Mouse (Mus musculus): ENCODE measurements at regions not wholly inside any gene's neighbourhood (a gene's known extent, or its start where the extent isn't known, plus 50 kb on each side); places are given as distances from the start of the nearest gene placed in this dataset.

DNA sequence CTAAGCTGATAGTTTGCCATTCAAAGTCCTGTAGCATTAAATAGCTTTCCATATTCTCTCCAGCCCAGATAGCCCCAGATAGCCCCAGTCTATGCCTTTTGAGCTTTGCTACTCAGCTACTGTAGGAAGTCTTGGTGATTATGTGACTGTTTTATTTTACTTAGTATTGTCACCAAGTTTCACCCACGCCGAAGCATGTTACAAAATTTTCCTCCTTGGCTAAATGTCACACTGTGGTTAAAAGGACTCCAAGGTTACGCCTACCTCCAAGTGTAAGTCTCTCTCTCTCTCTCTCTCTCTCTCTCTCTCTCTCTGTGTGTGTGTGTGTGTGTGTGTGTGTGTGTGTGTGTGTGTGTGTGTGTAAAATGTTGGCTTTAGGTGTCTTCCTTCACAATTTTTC is 270.2 kb upstream of the Rnaseh2b start:
- Histone ChIP-seq H3K4me1 (ENCODE audit: control insufficient read depth in 1 of 2, insufficient read depth in 2 of 2) (peaks cover 7 to 20% of the 10 kb centered on the region in 2 experiments), H3K27ac (ENCODE audit: insufficient read depth, low read depth) (no peak overlapping the region), H3K9ac (ENCODE audit: insufficient read depth, low read depth) (no peak overlapping the region), H3K9me3 (replicated peaks; ENCODE audit: low read length) (peaks cover 4% of the 10 kb centered on the region), H3K79me2 (replicated peaks; ENCODE audit: control insufficient read depth, extremely low read depth, insufficient read depth, poor library complexity, severe bottlenecking) (no peaks in the 10 kb centered on the region), H3K27me3 (replicated peaks) (peaks cover 4% of the 10 kb centered on the region), H3K36me3 (replicated peaks in 1 of 2; ENCODE audit: control insufficient read depth in 1 of 2, insufficient read depth in 1 of 2, low read length in 1 of 2) (no peaks in the 10 kb centered on the region), H3K4me3 (replicated peaks in 1 of 3; ENCODE audit: low read depth in 2 of 3, low read length in 2 of 3, poor library complexity in 1 of 3) (no peak overlapping the region), H3K4me2 (ENCODE audit: insufficient read depth, low read depth, poor library complexity, severe bottlenecking) (no peak overlapping the region)
- no peak for TF ChIP-seq JUN (IDR thresholded peaks at IDR 0.05; ENCODE audit: insufficient read depth, low read depth, low read length)
- in situ Hi-C loops (cut with MboI; ENCODE audit: low pct_ligation_motif_present, low pct_unique_long_range_greater_than_20kb, low sequenced_read_pairs) (no loop called here), dilution Hi-C loops (cut with MboI; ENCODE audit: extremely low pct_ligation_motif_present, extremely low pct_unique_long_range_greater_than_20kb, low sequenced_read_pairs) (no loop called here)
- DNase-seq (ENCODE audit: extremely low read depth): no peak

GRCm38 (mm10) chr14:62023022-62023421 is 269.4 kb upstream of the Rnaseh2b start:
- Histone ChIP-seq H3K9ac (ENCODE audit: insufficient read depth, low read depth) (no peak overlapping the region), H3K4me2 (ENCODE audit: insufficient read depth, low read depth, poor library complexity, severe bottlenecking) (peak overlapping the region; percentile 55; the same call in 1 of the 2 replicates), H3K79me2 (replicated peaks; ENCODE audit: control insufficient read depth, extremely low read depth, insufficient read depth, poor library complexity, severe bottlenecking) (no peaks in the 10 kb centered on the region), H3K27ac (ENCODE audit: insufficient read depth, low read depth) (no peak overlapping the region), H3K36me3 (replicated peaks in 1 of 2; ENCODE audit: control insufficient read depth in 1 of 2, insufficient read depth in 1 of 2, low read length in 1 of 2) (no peaks in the 10 kb centered on the region), H3K4me3 (replicated peaks in 1 of 3; ENCODE audit: low read depth in 2 of 3, low read length in 2 of 3, poor library complexity in 1 of 3) (no peak overlapping the region), H3K27me3 (replicated peaks) (peaks cover 4% of the 10 kb centered on the region), H3K9me3 (replicated peaks; ENCODE audit: low read length) (peaks cover 4% of the 10 kb centered on the region), H3K4me1 (ENCODE audit: control insufficient read depth in 1 of 2, insufficient read depth in 2 of 2) (peaks cover 7 to 20% of the 10 kb centered on the region in 2 experiments)
- in situ Hi-C loops (cut with MboI; ENCODE audit: low pct_ligation_motif_present, low pct_unique_long_range_greater_than_20kb, low sequenced_read_pairs): no loop called here
- DNase-seq (ENCODE audit: extremely low read depth): peak; percentile 68
- dilution Hi-C loops (cut with MboI; ENCODE audit: extremely low pct_ligation_motif_present, extremely low pct_unique_long_range_greater_than_20kb, low sequenced_read_pairs): no loop called here
- TF ChIP-seq CHD2 (IDR thresholded peaks at IDR 0.05; ENCODE audit: low read length) (no peak), JUND (conservative IDR thresholded peaks at IDR 0.05; ENCODE audit: low read depth, low read length) (peak; percentile 86), CTCF (conservative IDR thresholded peaks at IDR 0.05 in 1 of 2, IDR thresholded peaks at IDR 0.05 in 1 of 2; ENCODE audit: low read depth in 2 of 2, low read length in 2 of 2) (no peak), NRF1 (IDR thresholded peaks at IDR 0.05; ENCODE audit: low read depth, low read length) (no peak), POLR2AphosphoS2 (IDR thresholded peaks at IDR 0.05; ENCODE audit: low read depth, low read length) (no peak), KAT2A (IDR thresholded peaks at IDR 0.05; ENCODE audit: insufficient replicate concordance, low read length) (no peak), CHD1 (IDR thresholded peaks at IDR 0.05; ENCODE audit: low read depth, low read length) (no peak), ZMIZ1 (IDR thresholded peaks at IDR 0.05; ENCODE audit: low read depth, low read length) (no peak), NELFE (IDR thresholded peaks at IDR 0.05; ENCODE audit: low read depth, low read length) (no peak), MAZ (IDR thresholded peaks at IDR 0.05; ENCODE audit: low read depth, low read length) (no peak), SIN3A (IDR thresholded peaks at IDR 0.05; ENCODE audit: low read length) (no peak), JUN (IDR thresholded peaks at IDR 0.05; ENCODE audit: insufficient read depth, low read depth, low read length) (peak; percentile 68), ZKSCAN1 (IDR thresholded peaks at IDR 0.05; ENCODE audit: borderline replicate concordance, low read depth, low read length) (no peak), HCFC1 (IDR thresholded peaks at IDR 0.05; ENCODE audit: low read depth, low read length) (no peak), MYC (IDR thresholded peaks at IDR 0.05; ENCODE audit: low read depth, low read length) (no peak), POLR2A (IDR thresholded peaks at IDR 0.05; ENCODE audit: low read depth, low read length) (no peak), MAX (IDR thresholded peaks at IDR 0.05; ENCODE audit: low read length) (no peak), SMC3 (IDR thresholded peaks at IDR 0.05; ENCODE audit: low read depth, low read length) (no peak), USF2 (conservative IDR thresholded peaks at IDR 0.05; ENCODE audit: low read depth, low read length) (no peak), RAD21 (IDR thresholded peaks at IDR 0.05; ENCODE audit: low read depth, low read length) (no peak; the same call in 1 of the 2 replicates), ZC3H11A (IDR thresholded peaks at IDR 0.05; ENCODE audit: low read depth, low read length) (no peak), USF1 (IDR thresholded peaks at IDR 0.05; ENCODE audit: low read depth, low read length) (no peak), TBP (conservative IDR thresholded peaks at IDR 0.05; ENCODE audit: low read depth, low read length) (no peak), TCF12 (IDR thresholded peaks at IDR 0.05; ENCODE audit: low read depth, low read length) (peak; percentile 91), PAX5 (IDR thresholded peaks at IDR 0.05; ENCODE audit: low read length) (no peak), EP300 (IDR thresholded peaks at IDR 0.05; ENCODE audit: low read length) (peak; percentile 90), GABPA (IDR thresholded peaks at IDR 0.05; ENCODE audit: insufficient replicate concordance, low read depth, low read length) (no peak), MAFK (IDR thresholded peaks at IDR 0.05; ENCODE audit: insufficient replicate concordance, low read length) (peak; percentile 63; the same call in 1 of the 2 replicates), E2F4 (IDR thresholded peaks at IDR 0.05; ENCODE audit: insufficient replicate concordance, low read depth, low read length) (no peak), BHLHE40 (IDR thresholded peaks at IDR 0.05; ENCODE audit: low read depth, low read length) (peak; percentile 79), UBTF (IDR thresholded peaks at IDR 0.05; ENCODE audit: low read depth, low read length) (no peak), MXI1 (IDR thresholded peaks at IDR 0.05; ENCODE audit: low read depth, low read length) (no peak), MEF2A (IDR thresholded peaks at IDR 0.05; ENCODE audit: borderline replicate concordance, low read depth, low read length) (0 out of 2 replicates have a peak, but pooled peaks have one; percentile 42), RCOR1 (conservative IDR thresholded peaks at IDR 0.05; ENCODE audit: low read depth, low read length) (0 out of 2 replicates have a peak, but pooled peaks have one; percentile 68), ZNF384 (IDR thresholded peaks at IDR 0.05; ENCODE audit: low read depth, low read length) (no peak)

Data from CH12.LX (cell line).